Mouse (Mus musculus) natural killer cell, adult 2 months (primary cell): ENCODE measurements around the gene Ttll5.

Source experiments
- DNase-seq, 2 experiments: peaks; one replicate each; pipeline ENCODE4 v3.0.0; 2022; ENCODE audit warnings: low spot score in 2 of 2

Gene Ttll5

GRCm38 (mm10) chr12:86051477-86051876 is 227.0 kb downstream of the Ttll5 start:
- no peak for DNase-seq

GRCm38 (mm10) chr12:86055306-86055705 is 230.8 kb downstream of the Ttll5 start:
- DNase-seq, result no peak

GRCm38 (mm10) chr12:86056976-86057375 is 232.5 kb downstream of the Ttll5 start:
- DNase-seq, result no peak

- DNase-seq, result no peak
Observed at GRCm38 (mm10) chr12:86057516-86057915, 233.1 kb downstream of the Ttll5 start.

- DNase-seq, result no peak
Observed at GRCm38 (mm10) chr12:86059341-86059740, 234.9 kb downstream of the Ttll5 start.

- DNase-seq, result no peak
Observed at GRCm38 (mm10) chr12:86064796-86065195, 240.3 kb downstream of the Ttll5 start.

- DNase-seq, result no peak
Observed at GRCm38 (mm10) chr12:86071432-86071831, 247.0 kb downstream of the Ttll5 start.

- no peak for DNase-seq
Observed at GRCm38 (mm10) chr12:86074681-86075080, 250.2 kb downstream of the Ttll5 start.

- DNase-seq, result no peak
Observed at GRCm38 (mm10) chr12:86075358-86075757, 250.9 kb downstream of the Ttll5 start.

GRCm38 (mm10) chr12:86076321-86076901 is 252.0 kb downstream of the Ttll5 start:
- DNase-seq, result no peak

GRCm38 (mm10) chr12:86077322-86077721 is 252.9 kb downstream of the Ttll5 start:
- no peak for DNase-seq

- DNase-seq, result no peak
Observed at GRCm38 (mm10) chr12:86077736-86078135, 253.3 kb downstream of the Ttll5 start.

GRCm38 (mm10) chr12:86078176-86078552 is 253.7 kb downstream of the Ttll5 start:
- no peak for DNase-seq

GRCm38 (mm10) chr12:86078553-86079201 is 254.2 kb downstream of the Ttll5 start, which contains the start of gene Tgfb3:
Tgfb3 (minus strand) TSS chr12:86079041.
- peak; percentile 11 to 39 for DNase-seq

- DNase-seq, result peak; percentile 74 to 84
Observed at GRCm38 (mm10) chr12:86079202-86079667, 254.8 kb downstream of the Ttll5 start.

- DNase-seq, result peak; percentile 24 to 35
Observed at GRCm38 (mm10) chr12:86082481-86083012, 258.1 kb downstream of the Ttll5 start, which contains the start of gene Ift43. Ift43 (plus strand) TSS chr12:86082541.

GRCm38 (mm10) chr12:86085873-86086272 is 261.4 kb downstream of the Ttll5 start:
- DNase-seq, result no peak

- no peak for DNase-seq
Observed at GRCm38 (mm10) chr12:86086550-86086949, 262.1 kb downstream of the Ttll5 start.

- DNase-seq, result no peak
Observed at GRCm38 (mm10) chr12:86088042-86088441, 263.6 kb downstream of the Ttll5 start.

GRCm38 (mm10) chr12:86090764-86091163 is 266.3 kb downstream of the Ttll5 start:
- DNase-seq, result no peak

- no peak for DNase-seq
Observed at GRCm38 (mm10) chr12:86091601-86092132, 267.2 kb downstream of the Ttll5 start.

- DNase-seq, result no peak
Observed at GRCm38 (mm10) chr12:86094075-86094474, 269.6 kb downstream of the Ttll5 start.

GRCm38 (mm10) chr12:86095806-86096205 is 271.3 kb downstream of the Ttll5 start:
- DNase-seq, result no peak
